Comparison of ENCODE assay signal across 11 mouse cellular contexts in the genomic region with DNA sequence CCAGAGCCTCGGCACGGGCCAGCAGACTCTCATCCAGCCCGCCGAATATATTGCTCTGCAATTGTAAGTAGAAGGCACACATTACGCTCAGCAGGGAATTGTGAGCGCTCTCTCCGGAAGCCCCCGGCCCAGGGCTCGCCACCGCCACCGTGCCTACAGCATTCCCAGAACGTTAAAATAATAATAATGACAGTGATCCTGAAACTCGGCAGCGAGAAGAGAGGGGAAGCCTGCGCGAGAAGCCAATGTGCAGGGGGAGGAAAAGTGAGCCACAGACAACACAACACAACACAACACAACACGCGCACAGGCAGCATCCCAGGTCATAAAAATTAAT. TPM values are rescaled to one million over a fixed set of nuclear protein-coding genes. Genes with fewer than 3 reads are reported as not detected.
DNase-seq lines count a peak whose midpoint lies in the region; ATAC-seq and TF ChIP-seq lines count a peak whose summit lies in the region.
"Had no signal": no experiment of that assay in that cellular context is flagged by ENCODE, and none has a peak within 500 bp of the region (broad histone marks: within the 10 kb centered on the region; RNA-seq: fewer than 3 reads in every experiment).

No protein-coding gene starts in this region.

- no peak overlapping the region for H3K27ac ChIP-seq in stomach, embryonic 14.5 days (ENCODE audit: low read length)
- H3K27ac ChIP-seq in stomach, postnatal 0 days (replicated peaks) = no peak overlapping the region
- H3K27ac ChIP-seq in hindbrain, embryonic 10.5 days = no peak overlapping the region
- no peak overlapping the region for H3K27ac ChIP-seq in midbrain, embryonic 10.5 days (replicated peaks)
- H3K27ac ChIP-seq: gastrocnemius, adult 2 months had no signal

- under 1% methylated on average over 18 of the region's 18 CpGs for WGBS in stomach, embryonic 14.5 days
- 3% methylated on average over 18 of the region's 18 CpGs for WGBS in stomach, postnatal 0 days
- 1% methylated on average over 18 of the region's 18 CpGs for WGBS in hindbrain, embryonic 10.5 days
- under 1% methylated on average over 18 of the region's 18 CpGs for WGBS in midbrain, embryonic 10.5 days

- H3K27me3 ChIP-seq in stomach, embryonic 14.5 days (ENCODE audit: control insufficient read depth, insufficient read depth, low read length) = peaks cover 66% of the 10 kb centered on the region
- H3K27me3 ChIP-seq in stomach, postnatal 0 days (ENCODE audit: control insufficient read depth, insufficient read depth, low read length) = peaks cover 7% of the 10 kb centered on the region; the same call in 1 of the 2 replicates
- peaks cover 100% of the 10 kb centered on the region for H3K27me3 ChIP-seq in hindbrain, embryonic 10.5 days (ENCODE audit: insufficient read depth, poor library complexity, severe bottlenecking)
- H3K27me3 ChIP-seq in midbrain, embryonic 10.5 days (ENCODE audit: low read depth, poor library complexity, severe bottlenecking) = peaks cover 100% of the 10 kb centered on the region

- H3K9ac ChIP-seq in stomach, embryonic 14.5 days (replicated peaks; ENCODE audit: low read depth, low read length) = no peak overlapping the region
- H3K9ac ChIP-seq in stomach, postnatal 0 days (ENCODE audit: low read length) = no peak overlapping the region

- no peak overlapping the region; the same call in 1 of the 2 replicates for H3K4me2 ChIP-seq in stomach, embryonic 14.5 days (replicated peaks; ENCODE audit: low read depth, low read length)
- no peak overlapping the region for H3K4me2 ChIP-seq in stomach, postnatal 0 days (replicated peaks; ENCODE audit: low read depth)

- peak overlapping the region; percentile 29; the same call in 1 of the 2 replicates for H3K4me3 ChIP-seq in stomach, embryonic 14.5 days (ENCODE audit: low read depth, low read length)
- H3K4me3 ChIP-seq in stomach, postnatal 0 days (ENCODE audit: low read depth, low read length) = no peak overlapping the region
- H3K4me3 ChIP-seq in hindbrain, embryonic 10.5 days = peak overlapping the region; percentile 53
- H3K4me3 ChIP-seq in midbrain, embryonic 10.5 days = peak overlapping the region; percentile 53

- H3K36me3 ChIP-seq in stomach, embryonic 14.5 days (ENCODE audit: control insufficient read depth, insufficient read depth, low read length) = no peaks in the 10 kb centered on the region
- no peaks in the 10 kb centered on the region for H3K36me3 ChIP-seq in stomach, postnatal 0 days (ENCODE audit: control insufficient read depth, insufficient read depth, low read length)
- H3K36me3 ChIP-seq in hindbrain, embryonic 10.5 days = no peaks in the 10 kb centered on the region
- no peaks in the 10 kb centered on the region for H3K36me3 ChIP-seq in midbrain, embryonic 10.5 days

- DNase-seq in stomach, postnatal 0 days (ENCODE audit: low spot score) = no peak
- DNase-seq in hindbrain, embryonic 10.5 days (ENCODE audit: low spot score) = peak; percentile 38
- DNase-seq in midbrain, embryonic 10.5 days (ENCODE audit: low spot score) = no peak
- DNase-seq in retina, embryonic 14.5 days (ENCODE audit: low spot score) = no peak
- no peak for DNase-seq in left cerebral cortex, adult 8-10 months (ENCODE audit: low spot score in 2 of 2)
- DNase-seq in adrenal gland, adult 18-20 months (ENCODE audit: low spot score in 2 of 2) = no peak
- DNase-seq: gastrocnemius, adult 2 months had no signal

- no peak for ATAC-seq in stomach, embryonic 14.5 days (ENCODE audit: insufficient number of reproducible peaks, insufficient read depth, low FRiP score, low read depth)
- no peak for ATAC-seq in stomach, postnatal 0 days (ENCODE audit: low FRiP score, low TSS enrichment)

- TF ChIP-seq EP300 in stomach, postnatal 0 days (optimal IDR thresholded peaks at IDR 0.05) = no peak

- no peaks in the 10 kb centered on the region for H3K9me3 ChIP-seq in stomach, embryonic 14.5 days (ENCODE audit: control insufficient read depth, low read depth, low read length)
- H3K9me3 ChIP-seq in stomach, postnatal 0 days (ENCODE audit: control insufficient read depth, low read length) = no peaks in the 10 kb centered on the region
- no peaks in the 10 kb centered on the region for H3K9me3 ChIP-seq in hindbrain, embryonic 10.5 days
- no peaks in the 10 kb centered on the region for H3K9me3 ChIP-seq in midbrain, embryonic 10.5 days (replicated peaks)

- peaks cover 3% of the 10 kb centered on the region; the same call in 1 of the 2 replicates for H3K4me1 ChIP-seq in stomach, embryonic 14.5 days (ENCODE audit: control insufficient read depth, insufficient read depth, low read length)
- no peaks in the 10 kb centered on the region for H3K4me1 ChIP-seq in stomach, postnatal 0 days (replicated peaks; ENCODE audit: control insufficient read depth, insufficient read depth)
- peaks cover 41% of the 10 kb centered on the region for H3K4me1 ChIP-seq in hindbrain, embryonic 10.5 days (replicated peaks)
- H3K4me1 ChIP-seq in midbrain, embryonic 10.5 days = peaks cover 38% of the 10 kb centered on the region

- no peak for TF ChIP-seq CTCF in stomach, postnatal 0 days (IDR thresholded peaks at IDR 0.05; ENCODE audit: low read depth)

RNA-seq across cellular contexts. Expression of a gene that starts 0.9 kb away (rescaled TPM):
- polyA plus RNA-seq in stomach, embryonic 14.5 days (2014; fragmentation: Nextera tagmentation; extraction: Ambion mirVana) = not detected in 2 replicates
- polyA plus RNA-seq in stomach, postnatal 0 days (2015; fragmentation: Nextera tagmentation; extraction: Ambion mirVana) = not detected in 2 replicates
- 0.60 and 1.7 TPM in 2 replicates for polyA plus RNA-seq in hindbrain, embryonic 10.5 days (2016; fragmentation: Nextera tagmentation; extraction: Ambion mirVana)
- polyA plus RNA-seq in midbrain, embryonic 10.5 days (2016; fragmentation: Nextera tagmentation; extraction: Ambion mirVana) = 0.20 and 0.22 TPM in 2 replicates
- under 1 TPM in 1 of 4 experiments, not detected in 3; 0.19 TPM for total RNA-seq in left cerebral cortex, adult 8-10 months (2022)
- total RNA-seq in adrenal gland, adult 18-20 months (2021) = not detected
- total RNA-seq: common myeloid progenitor, adult 5-6 weeks; gastrocnemius, adult 2 months; megakaryocyte-erythroid progenitor cell, adult 5-6 weeks had no signal
- polyA plus RNA-seq: small intestine, adult 2 months had no signal
